31 mouse cellular contexts compared by ENCODE assay signal in genomic region chr8:96308989-96309718, GRCm38 (mm10).
DNase-seq lines count a peak whose midpoint lies in the region; ATAC-seq lines count a peak whose summit lies in the region.
"Had no signal": no experiment of that assay in that cellular context is flagged by ENCODE, and none has a peak within 500 bp of the region (broad histone marks: within the 10 kb centered on the region; RNA-seq: fewer than 3 reads in every experiment).

No protein-coding gene starts in this region.

- no peak overlapping the region for H3K27ac ChIP-seq in midbrain, embryonic 11.5 days (ENCODE audit: low read depth, low read length)
- no peak overlapping the region for H3K27ac ChIP-seq in midbrain, embryonic 10.5 days (replicated peaks)
- H3K27ac ChIP-seq in forebrain, embryonic 16.5 days (ENCODE audit: low read length) = no peak overlapping the region
- H3K27ac ChIP-seq in midbrain, embryonic 16.5 days (ENCODE audit: low read length) = no peak overlapping the region
- H3K27ac ChIP-seq: gastrocnemius, adult 2 months; hindbrain, embryonic 15.5 days; intestine, embryonic 15.5 days; kidney, postnatal 0 days; left cerebral cortex, adult 2 months; limb, embryonic 12.5 days; liver, embryonic 15.5 days; neural tube, embryonic 12.5 days had no signal

- H3K4me3 ChIP-seq in midbrain, embryonic 11.5 days (ENCODE audit: low read depth, low read length) = no peak overlapping the region
- H3K4me3 ChIP-seq in midbrain, embryonic 10.5 days = no peak overlapping the region
- no peak overlapping the region for H3K4me3 ChIP-seq in forebrain, embryonic 16.5 days (replicated peaks; ENCODE audit: low read length)
- H3K4me3 ChIP-seq in midbrain, embryonic 16.5 days (ENCODE audit: low read depth, low read length) = peak overlapping the region; percentile 1; the same call in 1 of the 2 replicates
- H3K4me3 ChIP-seq: erythroblast, embryonic 14.5 days; gastrocnemius, adult 2 months; heart, embryonic 12.5 days; hindbrain, embryonic 15.5 days; intestine, embryonic 15.5 days; left cerebral cortex, adult 2 months; limb, embryonic 12.5 days; liver, embryonic 15.5 days; neural tube, embryonic 12.5 days had no signal

- no peaks in the 10 kb centered on the region for H3K4me1 ChIP-seq in midbrain, embryonic 11.5 days (ENCODE audit: control insufficient read depth, insufficient read depth, low read length)
- H3K4me1 ChIP-seq in midbrain, embryonic 10.5 days = no peaks in the 10 kb centered on the region
- no peaks in the 10 kb centered on the region; the same call in 1 of the 2 replicates for H3K4me1 ChIP-seq in forebrain, embryonic 16.5 days (replicated peaks; ENCODE audit: control insufficient read depth, insufficient read depth, low read length)
- H3K4me1 ChIP-seq in midbrain, embryonic 16.5 days (ENCODE audit: control insufficient read depth, insufficient read depth, low read length) = no peaks in the 10 kb centered on the region
- H3K4me1 ChIP-seq: heart, embryonic 12.5 days; hindbrain, embryonic 15.5 days; intestine, embryonic 15.5 days; limb, embryonic 12.5 days; liver, embryonic 15.5 days; neural tube, embryonic 12.5 days had no signal

- ATAC-seq in frontal cortex, adult (ENCODE audit: low TSS enrichment) = peak; percentile 62; the same call in 1 of the 2 replicates
- no peak for ATAC-seq in midbrain, embryonic 11.5 days (ENCODE audit: low FRiP score)
- no peak for ATAC-seq in forebrain, embryonic 16.5 days
- ATAC-seq in midbrain, embryonic 16.5 days = peak; percentile 54; the same call in 1 of the 2 replicates
- ATAC-seq: activated CD4-positive, CD25-positive, alpha-beta regulatory T cell, adult 4 months; intestine, embryonic 15.5 days had no signal

- DNase-seq in frontal cortex, postnatal 14 days (ENCODE audit: low spot score in 2 of 2) = no peak
- DNase-seq in midbrain, embryonic 11.5 days (ENCODE audit: low spot score, missing footprints) = peak; percentile 86
- no peak for DNase-seq in midbrain, embryonic 10.5 days (ENCODE audit: low spot score)
- DNase-seq in MN1 (ENCODE audit: low spot score) = no peak
- DNase-seq: adrenal gland, adult 2 months; adrenal gland, postnatal 36 days; B cell, adult 2 months; cerebellum, adult 8-10 months; cerebellum, postnatal 36 days; gastrocnemius, adult 2 months; gastrocnemius, postnatal 36 days; heart, adult 18-20 months; heart, postnatal 4 days; kidney, adult 8-10 months; kidney, postnatal 4 days; lung, embryonic 14.5 days; lung, postnatal 14 days; thymus, postnatal 4 days had no signal

- no peak overlapping the region for H3K4me2 ChIP-seq in midbrain, embryonic 11.5 days
- peak overlapping the region; percentile 32 for H3K4me2 ChIP-seq in forebrain, embryonic 16.5 days (ENCODE audit: low read length)
- peak overlapping the region; percentile 29 for H3K4me2 ChIP-seq in midbrain, embryonic 16.5 days (ENCODE audit: low read length)
- H3K4me2 ChIP-seq: heart, embryonic 12.5 days; hindbrain, embryonic 15.5 days; intestine, embryonic 15.5 days; limb, embryonic 12.5 days; liver, embryonic 15.5 days; lung, embryonic 14.5 days; neural tube, embryonic 12.5 days had no signal

- no peaks in the 10 kb centered on the region for H3K9me3 ChIP-seq in midbrain, embryonic 11.5 days (ENCODE audit: control insufficient read depth, low read length)
- H3K9me3 ChIP-seq in midbrain, embryonic 10.5 days (replicated peaks) = no peaks in the 10 kb centered on the region
- H3K9me3 ChIP-seq in forebrain, embryonic 16.5 days (ENCODE audit: control insufficient read depth, low read length) = no peaks in the 10 kb centered on the region
- H3K9me3 ChIP-seq in midbrain, embryonic 16.5 days (replicated peaks; ENCODE audit: control insufficient read depth, low read length, poor library complexity, severe bottlenecking) = no peaks in the 10 kb centered on the region
- H3K9me3 ChIP-seq: heart, embryonic 12.5 days; hindbrain, embryonic 15.5 days; intestine, embryonic 15.5 days; limb, embryonic 12.5 days; liver, embryonic 15.5 days; neural tube, embryonic 12.5 days had no signal

- WGBS in midbrain, embryonic 11.5 days = 82% methylated on average over 12 of the region's 12 CpGs
- WGBS in midbrain, embryonic 10.5 days = 88% methylated on average over 12 of the region's 12 CpGs
- 32% methylated on average over 12 of the region's 12 CpGs for WGBS in forebrain, embryonic 16.5 days
- WGBS in midbrain, embryonic 16.5 days = 36% methylated on average over 12 of the region's 12 CpGs

- no peak overlapping the region for H3K9ac ChIP-seq in midbrain, embryonic 11.5 days (ENCODE audit: low read length)
- H3K9ac ChIP-seq in forebrain, embryonic 16.5 days (replicated peaks; ENCODE audit: low read depth, low read length) = no peak overlapping the region
- H3K9ac ChIP-seq in midbrain, embryonic 16.5 days (ENCODE audit: low read depth, low read length) = no peak overlapping the region
- H3K9ac ChIP-seq: heart, embryonic 12.5 days; hindbrain, embryonic 15.5 days; intestine, embryonic 15.5 days; limb, embryonic 12.5 days; liver, embryonic 15.5 days; lung, embryonic 14.5 days; neural tube, embryonic 12.5 days had no signal

- H3K36me3 ChIP-seq in midbrain, embryonic 11.5 days (ENCODE audit: control insufficient read depth, insufficient read depth, low read length) = no peaks in the 10 kb centered on the region
- H3K36me3 ChIP-seq in midbrain, embryonic 10.5 days = no peaks in the 10 kb centered on the region
- H3K36me3 ChIP-seq in forebrain, embryonic 16.5 days (ENCODE audit: control insufficient read depth, insufficient read depth) = no peaks in the 10 kb centered on the region
- no peaks in the 10 kb centered on the region for H3K36me3 ChIP-seq in midbrain, embryonic 16.5 days (ENCODE audit: control insufficient read depth, insufficient read depth, low read length)
- H3K36me3 ChIP-seq: heart, embryonic 12.5 days; hindbrain, embryonic 15.5 days; intestine, embryonic 15.5 days; limb, embryonic 12.5 days; liver, embryonic 15.5 days; neural tube, embryonic 12.5 days had no signal

- H3K27me3 ChIP-seq in midbrain, embryonic 11.5 days (ENCODE audit: control insufficient read depth, insufficient read depth, low read length) = no peaks in the 10 kb centered on the region
- no peaks in the 10 kb centered on the region for H3K27me3 ChIP-seq in midbrain, embryonic 10.5 days (ENCODE audit: low read depth, poor library complexity, severe bottlenecking)
- H3K27me3 ChIP-seq in forebrain, embryonic 16.5 days (replicated peaks; ENCODE audit: control insufficient read depth, insufficient read depth, low read length) = no peaks in the 10 kb centered on the region
- no peaks in the 10 kb centered on the region for H3K27me3 ChIP-seq in midbrain, embryonic 16.5 days (ENCODE audit: control insufficient read depth, insufficient read depth, low read depth, low read length)
- H3K27me3 ChIP-seq: heart, embryonic 12.5 days; hindbrain, embryonic 15.5 days; intestine, embryonic 15.5 days; limb, embryonic 12.5 days; liver, embryonic 15.5 days; neural tube, embryonic 12.5 days had no signal

Comparison
In these comparisons a context has a peak if more than half of its experiments do, and no peak if none do; other contexts are left out.
1. ATAC-seq: peak in frontal cortex, adult (single experiment) and midbrain, embryonic 16.5 days (single experiment); none in midbrain, embryonic 11.5 days (single experiment) and forebrain, embryonic 16.5 days (single experiment).